Mouse (Mus musculus) heart, embryonic 13.5 days (tissue): ENCODE data around the gene Lama2. TPM values are rescaled to one million over a fixed set of nuclear protein-coding genes. Genes with fewer than 3 reads are reported as not detected.

Source experiments
- ATAC-seq: fragments of 200-750 bp; cut with Nextera tagmentation; 2 replicates; pipeline ENCODE4 v1.8.0; 2017; ENCODE audit warnings: moderate TSS enrichment; ENCODE audit not compliant: insufficient number of reproducible peaks, low FRiP score, low TSS enrichment; ENCODE audit errors: extremely low read depth
- H3K27ac ChIP-seq: fragments of 300-500 bp; sonication (generic); replicated peaks from 2 replicates; pipeline ENCODE4 v1.5.1; 2015; ENCODE audit warnings: moderate library complexity, mild to moderate bottlenecking, inconsistent platforms
- H3K27me3 ChIP-seq: fragments of 300-500 bp; sonication (generic); replicated peaks from 2 replicates; pipeline ENCODE4 v1.6.1; 2015; ENCODE audit warnings: mild to moderate bottlenecking, inconsistent platforms
- H3K36me3 ChIP-seq: fragments of 300-500 bp; sonication (generic); 2 replicates; pipeline ENCODE4 v1.6.1; 2015; ENCODE audit warnings: mild to moderate bottlenecking, inconsistent platforms
- H3K4me1 ChIP-seq: fragments of 300-500 bp; sonication (generic); 2 replicates; pipeline ENCODE4 v1.6.1; 2015; ENCODE audit warnings: inconsistent platforms
- H3K4me2 ChIP-seq: fragments of 300-500 bp; sonication (generic); 2 replicates; pipeline ENCODE4 v1.6.1; 2015; ENCODE audit warnings: inconsistent platforms, mild to moderate bottlenecking, moderate library complexity
- H3K4me3 ChIP-seq: fragments of 300-500 bp; sonication (generic); 2 replicates; pipeline ENCODE4 v1.5.1; 2015; ENCODE audit warnings: moderate library complexity, mild to moderate bottlenecking, inconsistent platforms
- H3K9ac ChIP-seq: fragments of 300-500 bp; sonication (generic); 2 replicates; pipeline ENCODE4 v1.6.1; 2015; ENCODE audit warnings: inconsistent platforms, mild to moderate bottlenecking, moderate library complexity
- H3K9me3 ChIP-seq: fragments of 300-500 bp; sonication (generic); 2 replicates; pipeline ENCODE4 v1.6.1; 2016; ENCODE audit warnings: inconsistent platforms
- WGBS: fragments of 180-500 bp; shearing (Covaris S2); methylation state at CpG from one replicate; pipeline ENCODE4 v1.1.7; 2015; ENCODE audit warnings: mixed read lengths; 5-methylcytosine and 5-hydroxymethylcytosine counted together
- polyA plus RNA-seq: library from polyadenylated mRNA; unstranded; fragments of >200 nt; fragmentation: Nextera tagmentation; extraction: Ambion mirVana; gene quantifications from 2 replicates; pipeline ENCODE4 v1.2.1, GENCODE M21; 2015

Gene Lama2
- polyA plus RNA-seq, 1 experiment from 2014 or later, result 13.8 TPM

DNA sequence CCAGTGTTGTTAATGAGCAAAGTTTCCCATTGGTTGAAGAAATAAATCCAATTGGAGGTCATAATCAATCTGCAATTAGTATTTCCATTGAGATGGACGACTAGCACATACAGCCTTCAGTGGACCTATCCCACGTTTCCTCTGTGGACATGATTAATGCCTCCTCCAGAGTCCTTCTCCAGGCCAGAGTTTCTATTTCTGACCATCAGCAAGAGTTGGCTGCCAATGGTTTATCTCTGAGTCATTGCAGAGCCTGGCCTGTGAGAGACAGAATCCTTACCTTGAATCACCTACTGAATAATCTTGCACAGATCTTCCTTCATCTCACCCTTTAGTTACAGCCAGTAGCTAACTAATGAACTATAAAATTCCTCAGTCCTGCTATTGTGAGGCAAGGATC is 86.3 kb downstream of the Lama2 start:
- Histone ChIP-seq H3K4me3 (no peak overlapping the region), H3K4me2 (no peak overlapping the region), H3K9ac (no peak overlapping the region), H3K27ac (no peak overlapping the region), H3K27me3 (no peaks in the 10 kb centered on the region), H3K4me1 (no peaks in the 10 kb centered on the region), H3K9me3 (no peaks in the 10 kb centered on the region), H3K36me3 (no peaks in the 10 kb centered on the region)
- WGBS, result 49% methylated on average over 2 of the region's 2 CpGs
- ATAC-seq, result no peak

GRCm38 (mm10) chr10:27508847-27509459 is 110.6 kb downstream of the Lama2 start:
- H3K9me3 ChIP-seq, result no peaks in the 10 kb centered on the region
- no peak for ATAC-seq
- WGBS, result 71% methylated on average over 3 of the region's 3 CpGs

DNA sequence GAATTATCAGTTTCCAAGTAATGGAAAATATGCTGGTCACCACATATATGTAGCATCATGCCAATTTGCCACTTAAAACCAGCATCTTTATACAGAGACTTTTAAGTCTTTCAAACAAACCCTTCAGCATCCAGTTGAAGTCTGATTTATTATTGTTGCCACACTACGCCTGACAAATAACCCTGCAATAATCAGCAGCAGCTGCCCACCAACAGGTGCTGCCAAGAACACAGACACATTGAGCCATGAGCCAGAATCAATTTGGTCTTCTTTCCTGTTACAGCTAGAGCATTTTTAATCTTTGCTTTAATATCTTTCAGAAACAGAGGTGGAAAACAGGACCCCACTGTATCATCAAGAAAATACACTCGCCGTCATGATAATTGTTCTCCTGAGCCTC is 118.7 kb downstream of the Lama2 start:
- H3K27me3 ChIP-seq, result no peaks in the 10 kb centered on the region
- H3K9me3 ChIP-seq, result no peaks in the 10 kb centered on the region
- WGBS, result 80% methylated on average over 3 of the region's 3 CpGs
- no peak overlapping the region for H3K4me2 ChIP-seq
- H3K9ac ChIP-seq, result no peak overlapping the region
- no peak for ATAC-seq
- no peak overlapping the region for H3K4me3 ChIP-seq
- no peaks in the 10 kb centered on the region for H3K36me3 ChIP-seq
- no peaks in the 10 kb centered on the region for H3K4me1 ChIP-seq
- no peak overlapping the region for H3K27ac ChIP-seq

More at GRCm38 (mm10) chr10:27508847-27509459, 110.6 kb downstream of the Lama2 start:
- Histone ChIP-seq H3K36me3 (no peaks in the 10 kb centered on the region), H3K4me3 (no peak overlapping the region), H3K4me1 (no peaks in the 10 kb centered on the region), H3K9ac (no peak overlapping the region), H3K27me3 (no peaks in the 10 kb centered on the region), H3K4me2 (no peak overlapping the region), H3K27ac (no peak overlapping the region)

GRCm38 (mm10) chr10:27488452-27488851 is 131.1 kb downstream of the Lama2 start:
- Histone ChIP-seq H3K9me3 (no peaks in the 10 kb centered on the region), H3K4me2 (no peak overlapping the region), H3K27me3 (no peaks in the 10 kb centered on the region), H3K36me3 (no peaks in the 10 kb centered on the region), H3K4me3 (no peak overlapping the region), H3K9ac (no peak overlapping the region), H3K4me1 (peaks cover 5% of the 10 kb centered on the region), H3K27ac (no peak overlapping the region)
- WGBS, result 58% methylated on average over 1 of the region's 1 CpGs
- ATAC-seq, result no peak

- Histone ChIP-seq H3K9ac (no peak overlapping the region), H3K4me2 (no peak overlapping the region), H3K9me3 (no peaks in the 10 kb centered on the region), H3K4me3 (no peak overlapping the region), H3K36me3 (no peaks in the 10 kb centered on the region), H3K27ac (no peak overlapping the region), H3K4me1 (peaks cover 5% of the 10 kb centered on the region), H3K27me3 (no peaks in the 10 kb centered on the region)
- 69% methylated on average over 1 of the region's 1 CpGs for WGBS
- ATAC-seq, result no peak
These were observed 135.5 kb downstream of the Lama2 start for GRCm38 (mm10) chr10:27484041-27484440.

DNA sequence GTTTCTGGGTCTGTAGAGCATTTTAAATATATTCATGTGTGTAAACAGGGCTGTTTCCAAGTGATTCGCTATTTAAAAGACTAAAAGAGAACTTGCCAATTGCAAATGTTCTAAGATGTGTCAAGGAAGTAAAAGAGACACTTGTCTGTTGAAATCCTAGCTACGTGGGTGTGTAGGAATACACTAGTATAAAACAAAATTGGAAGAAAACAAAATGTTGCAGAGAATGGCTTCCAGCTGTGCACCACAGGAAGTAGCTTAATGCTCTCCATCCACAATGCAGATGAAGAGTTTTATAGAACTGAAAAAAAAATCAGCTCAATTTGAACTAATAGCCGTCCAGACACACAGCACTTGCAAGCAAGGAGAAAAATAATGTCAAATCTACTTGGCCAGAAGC is 144.0 kb downstream of the Lama2 start:
- H3K27ac ChIP-seq, result no peak overlapping the region
- no peak overlapping the region for H3K9ac ChIP-seq
- WGBS, result 52% methylated on average over 3 of the region's 3 CpGs
- no peaks in the 10 kb centered on the region for H3K36me3 ChIP-seq
- H3K4me3 ChIP-seq, result no peak overlapping the region
- no peaks in the 10 kb centered on the region for H3K4me1 ChIP-seq
- H3K27me3 ChIP-seq, result no peaks in the 10 kb centered on the region
- H3K9me3 ChIP-seq, result no peaks in the 10 kb centered on the region
- H3K4me2 ChIP-seq, result no peak overlapping the region
- ATAC-seq, result no peak

- WGBS, result 74% methylated on average over 1 of the region's 1 CpGs
- no peaks in the 10 kb centered on the region for H3K4me1 ChIP-seq
- H3K36me3 ChIP-seq, result no peaks in the 10 kb centered on the region
- no peak overlapping the region for H3K4me2 ChIP-seq
- no peak for ATAC-seq
- no peak overlapping the region for H3K9ac ChIP-seq
- no peaks in the 10 kb centered on the region for H3K27me3 ChIP-seq
- no peak overlapping the region for H3K4me3 ChIP-seq
- H3K27ac ChIP-seq, result no peak overlapping the region
- no peaks in the 10 kb centered on the region for H3K9me3 ChIP-seq
These were observed 151.3 kb downstream of the Lama2 start for GRCm38 (mm10) chr10:27468274-27468673.

GRCm38 (mm10) chr10:27413583-27414465 is 205.7 kb downstream of the Lama2 start:
- Histone ChIP-seq H3K4me3 (no peak overlapping the region), H3K4me2 (no peak overlapping the region), H3K27ac (no peak overlapping the region), H3K27me3 (no peaks in the 10 kb centered on the region), H3K9ac (no peak overlapping the region), H3K4me1 (0 out of 2 replicates have a peak, but pooled peaks cover 6% of the 10 kb centered on the region), H3K9me3 (no peaks in the 10 kb centered on the region), H3K36me3 (no peaks in the 10 kb centered on the region)
- no peak for ATAC-seq
- WGBS, result 57% methylated on average over 5 of the region's 5 CpGs

- Histone ChIP-seq H3K27me3 (no peaks in the 10 kb centered on the region), H3K36me3 (no peaks in the 10 kb centered on the region), H3K4me3 (no peak overlapping the region), H3K9me3 (no peaks in the 10 kb centered on the region), H3K4me1 (no peaks in the 10 kb centered on the region), H3K27ac (no peak overlapping the region), H3K4me2 (no peak overlapping the region), H3K9ac (no peak overlapping the region)
- 59% methylated on average over 1 of the region's 1 CpGs for WGBS
- ATAC-seq, result no peak
These were observed 228.8 kb downstream of the Lama2 start for GRCm38 (mm10) chr10:27390753-27391152.

- Histone ChIP-seq H3K27me3 (no peaks in the 10 kb centered on the region), H3K27ac (no peak overlapping the region), H3K4me1 (no peaks in the 10 kb centered on the region), H3K36me3 (no peaks in the 10 kb centered on the region), H3K4me3 (no peak overlapping the region), H3K9ac (no peak overlapping the region), H3K4me2 (no peak overlapping the region), H3K9me3 (no peaks in the 10 kb centered on the region)
- ATAC-seq, result no peak
- WGBS, result 62% methylated on average over 1 of the region's 1 CpGs
These were observed 232.0 kb downstream of the Lama2 start for GRCm38 (mm10) chr10:27387531-27387930.

DNA sequence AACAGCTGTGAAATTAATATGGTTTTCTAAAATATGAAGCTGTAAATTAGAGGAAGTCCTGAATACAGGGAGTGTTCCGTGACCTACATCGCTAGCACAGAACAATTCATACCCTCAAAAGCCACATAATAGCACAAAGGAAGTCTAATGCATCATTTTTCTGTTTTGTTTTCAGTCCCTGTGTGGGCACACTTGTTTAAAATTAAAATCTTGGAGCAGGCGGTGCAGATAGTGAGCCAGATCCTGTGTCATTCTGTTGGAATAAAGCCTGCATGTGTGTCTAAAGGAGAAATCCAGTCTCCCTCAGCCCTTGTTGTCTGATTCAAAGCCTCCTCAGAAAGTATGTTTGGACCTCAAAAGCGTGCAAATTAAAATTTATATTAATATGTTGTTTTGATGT is 234.9 kb downstream of the Lama2 start:
- no peaks in the 10 kb centered on the region for H3K4me1 ChIP-seq
- H3K4me2 ChIP-seq, result no peak overlapping the region
- no peak for ATAC-seq
- no peak overlapping the region for H3K27ac ChIP-seq
- no peaks in the 10 kb centered on the region for H3K9me3 ChIP-seq
- H3K4me3 ChIP-seq, result no peak overlapping the region
- no peaks in the 10 kb centered on the region for H3K27me3 ChIP-seq
- no peaks in the 10 kb centered on the region for H3K36me3 ChIP-seq
- WGBS, result 80% methylated on average over 4 of the region's 4 CpGs
- H3K9ac ChIP-seq, result no peak overlapping the region
